ENCODE assay signal across 8 mouse cellular contexts in the genomic region with DNA sequence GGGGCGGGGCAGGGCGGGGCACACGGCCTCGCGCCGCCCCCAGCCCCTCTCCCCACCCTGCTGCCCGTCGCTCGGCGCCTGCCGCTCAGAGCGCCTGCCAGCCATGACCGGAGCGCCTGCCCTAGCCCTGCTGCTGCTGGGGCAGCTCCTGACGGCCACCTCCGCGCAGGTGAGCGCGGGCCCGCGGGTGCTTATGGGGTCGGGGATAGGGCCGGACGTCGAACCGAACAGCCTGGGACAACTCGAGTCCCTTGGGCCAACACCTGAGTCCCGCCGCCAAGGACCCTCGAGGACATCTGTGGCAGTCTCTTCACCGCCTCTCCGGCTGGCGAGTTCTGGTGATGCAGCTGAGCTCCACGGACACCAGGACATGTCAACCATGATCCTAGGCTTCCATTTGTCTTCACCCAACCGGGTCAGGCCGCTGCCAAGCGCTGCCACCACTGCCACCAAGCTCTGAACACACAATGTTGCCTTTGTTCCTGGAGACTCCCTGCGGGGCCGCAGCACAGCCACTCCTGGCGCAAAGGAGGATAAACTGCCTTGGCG. TPM values are rescaled to one million over a fixed set of nuclear protein-coding genes. Genes with fewer than 3 reads are reported as not detected.
DNase-seq lines count a peak whose midpoint lies in the region; ATAC-seq lines count a peak whose summit lies in the region.

No protein-coding gene starts in this region.

- H3K27me3 ChIP-seq in lung, embryonic 15.5 days = peaks cover 22% of the 10 kb centered on the region
- H3K27me3 ChIP-seq in limb, embryonic 11.5 days (ENCODE audit: control insufficient read depth, insufficient read depth, low read length) = peaks cover 10% of the 10 kb centered on the region; the same call in 1 of the 2 replicates
- peaks cover 19% of the 10 kb centered on the region for H3K27me3 ChIP-seq in stomach, embryonic 15.5 days (replicated peaks)

- H3K4me2 ChIP-seq in lung, embryonic 15.5 days = peak overlapping the region; percentile 57
- peak overlapping the region; percentile 58 for H3K4me2 ChIP-seq in limb, embryonic 11.5 days (ENCODE audit: low read depth, severe bottlenecking)
- peak overlapping the region; percentile 50 for H3K4me2 ChIP-seq in stomach, embryonic 15.5 days

- peaks cover 14% of the 10 kb centered on the region; the same call in 1 of the 2 replicates for H3K4me1 ChIP-seq in lung, embryonic 15.5 days
- peaks cover 15% of the 10 kb centered on the region for H3K4me1 ChIP-seq in limb, embryonic 11.5 days (ENCODE audit: control insufficient read depth, insufficient read depth, low read length)
- H3K4me1 ChIP-seq in stomach, embryonic 15.5 days = peaks cover 12% of the 10 kb centered on the region

- H3K9me3 ChIP-seq in lung, embryonic 15.5 days = no peaks in the 10 kb centered on the region
- H3K9me3 ChIP-seq in limb, embryonic 11.5 days (ENCODE audit: control insufficient read depth, low read length) = no peaks in the 10 kb centered on the region
- no peaks in the 10 kb centered on the region for H3K9me3 ChIP-seq in stomach, embryonic 15.5 days

- H3K27ac ChIP-seq in lung, embryonic 15.5 days = peak overlapping the region; percentile 39; the same call in 1 of the 2 replicates
- H3K27ac ChIP-seq in limb, embryonic 11.5 days (replicated peaks; ENCODE audit: low read depth, low read length) = peak overlapping the region; percentile 30; the same call in 1 of the 2 replicates
- no peak overlapping the region for H3K27ac ChIP-seq in stomach, embryonic 15.5 days

- ATAC-seq in lung, embryonic 15.5 days (ENCODE audit: borderline replicate concordance, extremely low read depth, low FRiP score, low TSS enrichment) = no peak; the same call in 1 of the 2 replicates
- peak; percentile 49; the same call in 1 of the 2 replicates for ATAC-seq in limb, embryonic 11.5 days (ENCODE audit: insufficient number of reproducible peaks, low FRiP score, low TSS enrichment, low read depth)
- no peak for ATAC-seq in stomach, embryonic 15.5 days (ENCODE audit: insufficient read depth, low FRiP score, low read depth)

- peak; percentile 74 to 78 for DNase-seq in cerebellum, postnatal 10 days
- DNase-seq in cerebellum, adult 9-10 months = no peak
- no peak for DNase-seq in lung, postnatal 10 days
- peak; percentile 53 for DNase-seq in limb, embryonic 11.5 days (ENCODE audit: low spot score)
- no peak for DNase-seq in lung, postnatal 14 days
- no peak for DNase-seq in left cerebral cortex, adult 18-20 months (ENCODE audit: low spot score in 2 of 2)

- 2% methylated on average over 41 of the region's 41 CpGs for WGBS in lung, embryonic 15.5 days
- WGBS in limb, embryonic 11.5 days = 1% methylated on average over 39 of the region's 41 CpGs
- WGBS in stomach, embryonic 15.5 days = 4% methylated on average over 37 of the region's 41 CpGs

- H3K36me3 ChIP-seq in lung, embryonic 15.5 days = peaks cover 17% of the 10 kb centered on the region
- H3K36me3 ChIP-seq in limb, embryonic 11.5 days (ENCODE audit: control insufficient read depth, insufficient read depth, low read length) = peaks cover 5% of the 10 kb centered on the region
- peaks cover 22% of the 10 kb centered on the region for H3K36me3 ChIP-seq in stomach, embryonic 15.5 days

- 0 out of 2 replicates have a peak overlapping the region, but pooled peaks have one; percentile 27 for H3K9ac ChIP-seq in lung, embryonic 15.5 days
- H3K9ac ChIP-seq in limb, embryonic 11.5 days (ENCODE audit: low read length) = peak overlapping the region; percentile 59
- H3K9ac ChIP-seq in stomach, embryonic 15.5 days = no peak overlapping the region

- peak overlapping the region; percentile 30 for H3K4me3 ChIP-seq in lung, embryonic 15.5 days
- H3K4me3 ChIP-seq in limb, embryonic 11.5 days (ENCODE audit: low read depth, low read length) = peak overlapping the region; percentile 39
- peak overlapping the region; percentile 27 for H3K4me3 ChIP-seq in stomach, embryonic 15.5 days (replicated peaks)

RNA-seq across cellular contexts. Expression of gene Col9a3, which starts 0.6 kb away (rescaled TPM):
- polyA plus RNA-seq in lung, embryonic 15.5 days (2015; fragmentation: Nextera tagmentation; extraction: Ambion mirVana) = 36.3 and 39.5 TPM in 2 replicates
- 45.8 and 48.9 TPM in 2 replicates for polyA plus RNA-seq in limb, embryonic 11.5 days (2014; fragmentation: Nextera tagmentation; extraction: Ambion mirVana)
- 9.3 and 15.2 TPM in 2 replicates for polyA plus RNA-seq in stomach, embryonic 15.5 days (2015; fragmentation: Nextera tagmentation; extraction: Ambion mirVana)
- total RNA-seq in left cerebral cortex, adult 18-20 months (2021) = 1 to 10 TPM; 3.5 to 4.4 TPM

RNA-seq across cellular contexts. Expression of gene Ogfr, which starts 9.2 kb away (rescaled TPM):
- 60.4 and 62.2 TPM in 2 replicates for polyA plus RNA-seq in lung, embryonic 15.5 days (2015; fragmentation: Nextera tagmentation; extraction: Ambion mirVana)
- 100 and 109 TPM in 2 replicates for polyA plus RNA-seq in limb, embryonic 11.5 days (2014; fragmentation: Nextera tagmentation; extraction: Ambion mirVana)
- polyA plus RNA-seq in stomach, embryonic 15.5 days (2015; fragmentation: Nextera tagmentation; extraction: Ambion mirVana) = 45.2 and 48.1 TPM in 2 replicates
- 10 to 100 TPM; 31.2 to 33.7 TPM for total RNA-seq in left cerebral cortex, adult 18-20 months (2021)

RNA-seq across cellular contexts. Expression of gene Mrgbp, which starts 17.1 kb away (rescaled TPM):
- polyA plus RNA-seq in lung, embryonic 15.5 days (2015; fragmentation: Nextera tagmentation; extraction: Ambion mirVana) = 29.9 and 31.3 TPM in 2 replicates
- 35.6 and 36.7 TPM in 2 replicates for polyA plus RNA-seq in limb, embryonic 11.5 days (2014; fragmentation: Nextera tagmentation; extraction: Ambion mirVana)
- polyA plus RNA-seq in stomach, embryonic 15.5 days (2015; fragmentation: Nextera tagmentation; extraction: Ambion mirVana) = 25.5 and 25.6 TPM in 2 replicates
- 10 to 100 TPM; 19.2 to 19.4 TPM for total RNA-seq in left cerebral cortex, adult 18-20 months (2021)

RNA-seq across cellular contexts. Expression of gene Tcfl5, which starts 44.3 kb away (rescaled TPM):
- 0.10 and 0.22 TPM in 2 replicates for polyA plus RNA-seq in lung, embryonic 15.5 days (2015; fragmentation: Nextera tagmentation; extraction: Ambion mirVana)
- polyA plus RNA-seq in limb, embryonic 11.5 days (2014; fragmentation: Nextera tagmentation; extraction: Ambion mirVana) = 0.17 and 0.28 TPM in 2 replicates
- 0.12 and 0.21 TPM in 2 replicates for polyA plus RNA-seq in stomach, embryonic 15.5 days (2015; fragmentation: Nextera tagmentation; extraction: Ambion mirVana)
- under 1 TPM; 0.30 to 0.37 TPM for total RNA-seq in left cerebral cortex, adult 18-20 months (2021)

Comparison
In these comparisons a context has a peak if more than half of its experiments do, and no peak if none do; other contexts are left out.
1. DNase-seq: peak in cerebellum, postnatal 10 days (2 of 2) and limb, embryonic 11.5 days (single experiment); none in cerebellum, adult 9-10 months (single experiment), lung, postnatal 10 days (single experiment), lung, postnatal 14 days (single experiment) and left cerebral cortex, adult 18-20 months (0 of 2).
2. Peak in every context shown above with its lines, with median percentiles within 50 percentile points of each other: H3K4me2 ChIP-seq and H3K4me3 ChIP-seq.